Mouse (Mus musculus): ENCODE data around the gene Srgap1. TPM values are rescaled to one million over a fixed set of nuclear protein-coding genes. Genes with fewer than 3 reads are reported as not detected.

Gene Srgap1
- 3.4 and 4.3 TPM in 2 replicates for polyA plus RNA-seq (2012; rRNA removed)

DNA sequence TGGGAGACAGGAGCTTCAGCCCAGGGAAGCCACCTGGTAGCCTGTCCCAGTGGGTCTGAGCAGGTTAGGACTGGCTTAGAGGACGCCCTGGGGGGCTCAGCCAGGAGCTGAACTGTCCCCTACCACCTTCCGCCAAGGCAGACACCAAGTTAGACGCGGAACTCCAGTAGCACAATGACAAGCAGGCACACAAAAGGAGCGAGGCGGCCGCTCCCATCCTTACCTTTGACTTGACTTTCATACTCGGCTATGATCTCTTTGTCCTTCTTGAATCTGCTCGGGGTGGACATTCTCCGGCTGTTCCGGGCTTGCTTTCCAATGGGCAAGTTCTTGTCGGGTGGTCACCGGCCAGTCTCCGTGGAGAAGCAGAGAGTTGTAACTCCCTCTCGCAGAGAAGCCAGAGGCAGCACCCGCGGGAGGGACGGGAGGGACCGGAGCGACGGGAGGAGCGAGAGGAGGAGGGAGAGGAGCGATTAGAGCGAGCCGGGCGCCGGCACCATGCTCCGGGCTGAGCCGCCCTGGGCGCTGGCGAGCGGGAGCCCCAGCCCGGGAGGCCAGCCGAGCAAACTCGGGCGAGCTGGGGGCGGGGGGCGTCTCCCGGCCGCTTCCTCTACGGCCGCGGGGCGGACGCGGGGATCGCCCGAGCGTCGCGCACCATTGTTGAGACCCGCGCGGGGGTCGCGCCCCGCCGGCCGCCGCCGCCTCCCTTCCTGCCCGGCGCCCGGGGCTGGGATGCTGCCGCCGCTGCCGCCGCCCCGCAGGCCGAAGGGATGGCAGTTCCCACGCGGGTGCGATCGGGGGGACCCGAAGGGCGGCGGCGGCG is at the start of gene Srgap1:
TSS of gene Srgap1 (minus strand) at position 412 of the 823 bp plus-strand sequence.
- DNase-seq (ENCODE audit: low read depth), result no peak

GRCm38 (mm10) chr10:122096462-122096979 is 49.4 kb upstream of the Srgap1 start:
- DNase-seq (ENCODE audit: low read depth), result no peak

DNA sequence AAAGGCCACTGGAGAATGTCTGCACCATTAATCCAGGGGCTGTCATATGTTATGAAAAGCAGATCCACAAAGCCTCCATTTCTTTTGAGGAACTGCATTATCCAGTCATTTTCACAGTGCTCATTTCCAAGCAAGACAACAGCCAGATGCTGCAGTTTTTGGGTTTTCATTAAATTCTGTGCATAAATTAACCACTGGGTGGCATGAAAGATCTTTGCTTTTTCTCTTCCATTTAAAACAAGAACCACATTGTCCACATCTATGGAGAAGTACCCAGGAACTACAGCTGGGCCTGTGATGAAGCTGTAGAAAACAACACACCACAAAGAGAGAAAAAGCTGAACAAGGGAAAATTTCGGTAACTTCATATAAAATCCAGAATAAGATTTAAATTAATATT is 43.4 kb upstream of the Srgap1 start:
- DNase-seq (ENCODE audit: low read depth), result no peak

GRCm38 (mm10) chr10:122081352-122081751 is 34.2 kb upstream of the Srgap1 start:
- DNase-seq (ENCODE audit: low read depth), result no peak

- DNase-seq (ENCODE audit: low read depth), result no peak
Measured at GRCm38 (mm10) chr10:122069153-122069552, 22.0 kb upstream of the Srgap1 start.

- no peak for DNase-seq (ENCODE audit: low read depth)
Measured at GRCm38 (mm10) chr10:122055826-122056225, 8.7 kb upstream of the Srgap1 start.

DNA sequence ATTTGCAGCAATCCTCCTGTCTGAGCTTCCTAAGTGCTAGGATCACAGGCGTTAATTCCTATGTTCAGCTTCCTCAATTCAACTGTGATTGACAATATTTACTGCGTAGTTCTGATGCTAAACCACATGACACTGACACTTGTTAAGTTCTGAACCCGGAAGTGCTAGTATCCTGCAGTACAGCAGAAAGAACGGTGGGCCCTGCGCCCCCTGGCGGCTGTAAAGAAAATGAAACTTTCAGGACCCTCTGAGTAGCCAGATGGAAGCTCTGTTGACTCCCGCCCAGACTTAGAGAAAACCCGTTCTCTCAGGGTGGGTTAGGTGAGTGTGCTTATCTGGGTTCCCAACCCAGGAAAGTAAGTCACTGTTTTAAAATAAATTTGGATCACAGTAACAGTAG is 7.4 kb upstream of the Srgap1 start:
- no peak for DNase-seq (ENCODE audit: low read depth)

DNA sequence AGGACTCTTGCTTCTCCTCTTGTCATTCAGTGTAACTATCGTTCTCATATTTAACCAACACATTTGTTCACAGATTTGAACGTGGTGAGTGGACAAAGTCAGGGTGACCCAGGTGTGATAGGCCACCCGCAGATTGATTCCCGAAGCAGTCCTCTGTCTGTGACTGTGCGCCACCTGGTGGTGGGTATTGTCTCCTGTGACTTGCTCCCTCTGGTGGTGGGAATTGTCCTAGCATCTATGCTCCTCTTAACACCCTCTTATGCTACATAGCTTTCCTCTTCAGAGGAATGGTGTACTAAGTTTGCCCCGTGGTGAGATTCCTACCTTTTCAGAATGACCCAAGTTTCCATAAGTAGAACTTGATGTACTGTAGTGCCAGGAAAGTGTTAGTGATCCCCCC is 4.7 kb upstream of the Srgap1 start:
- DNase-seq (ENCODE audit: low read depth), result no peak

DNA sequence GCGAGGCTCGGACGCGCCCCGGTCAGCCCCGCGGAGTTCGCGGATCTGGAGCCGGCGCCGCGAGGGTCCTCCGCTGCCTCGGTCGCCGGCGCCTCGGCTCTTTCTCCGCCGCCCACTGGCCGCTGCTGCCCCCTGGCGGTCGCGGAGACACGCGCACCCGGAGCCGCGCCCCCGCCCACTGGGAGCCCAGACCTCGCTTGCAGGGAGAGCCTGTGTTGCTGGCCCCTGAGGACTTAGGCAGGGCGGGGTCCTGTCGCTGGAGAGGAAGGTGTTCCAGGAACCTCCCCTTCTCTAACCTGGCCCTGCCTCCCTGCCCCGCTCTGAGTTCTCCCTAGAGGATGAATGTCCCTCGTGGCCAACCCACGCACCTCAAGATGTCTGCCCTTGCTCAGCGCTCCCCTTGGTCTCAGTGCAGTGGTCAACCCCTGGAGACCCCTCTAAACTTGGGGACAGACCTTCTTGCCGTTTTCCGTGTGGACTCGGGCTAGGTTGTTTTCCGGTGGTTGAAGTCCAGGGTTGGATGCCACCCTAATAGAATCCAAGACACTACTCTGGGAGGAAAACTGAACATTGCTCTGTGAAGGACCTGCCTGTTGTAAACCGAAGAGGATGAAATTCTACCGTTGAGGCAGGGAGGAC is 731 bp upstream of the Srgap1 start:
- no peak for DNase-seq (ENCODE audit: low read depth)

DNA sequence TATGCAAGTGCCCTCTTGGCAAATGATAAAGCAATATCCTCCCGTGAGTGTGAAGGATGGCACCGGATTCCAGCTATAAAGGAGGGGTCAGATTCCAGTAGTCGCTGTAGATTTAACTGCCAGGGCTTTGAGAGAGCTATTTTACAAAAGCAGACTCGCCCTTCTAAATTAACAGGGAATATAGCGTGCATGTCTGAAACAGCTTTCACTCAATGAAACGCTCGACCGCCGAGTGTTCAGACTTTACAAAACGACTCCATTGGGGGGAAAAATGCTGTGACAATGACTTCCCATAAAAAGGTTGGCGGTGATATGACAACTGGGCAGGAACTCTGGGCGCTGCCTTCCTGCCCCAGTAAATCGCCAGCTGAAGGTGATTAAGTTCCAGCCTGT is 608 bp downstream of the Srgap1 start:
- DNase-seq (ENCODE audit: low read depth), result no peak

DNA sequence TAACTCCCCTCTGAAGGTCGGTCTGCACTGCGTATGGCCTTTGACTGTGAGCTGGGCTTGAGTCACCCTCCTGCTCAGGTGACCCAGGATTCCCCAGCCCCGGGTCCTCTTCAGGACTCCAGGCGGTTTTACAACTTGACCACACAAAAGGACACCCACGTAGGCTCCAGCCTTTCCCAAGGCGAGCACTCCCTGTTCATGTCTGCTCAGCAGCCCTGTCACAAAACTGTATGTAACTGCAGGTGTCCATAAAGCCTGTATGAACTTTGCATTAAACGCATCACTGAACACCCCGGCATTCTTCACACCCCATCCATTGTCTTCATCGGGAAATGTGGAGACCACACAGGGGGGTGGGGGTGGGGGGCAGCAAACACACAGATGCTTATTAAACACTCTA is 1.2 kb downstream of the Srgap1 start:
- no peak for DNase-seq (ENCODE audit: low read depth)

- DNase-seq (ENCODE audit: low read depth), result no peak
Measured at GRCm38 (mm10) chr10:122044926-122045325, 2.2 kb downstream of the Srgap1 start.

GRCm38 (mm10) chr10:122040372-122040771 is 6.7 kb downstream of the Srgap1 start:
- DNase-seq (ENCODE audit: low read depth), result no peak

DNA sequence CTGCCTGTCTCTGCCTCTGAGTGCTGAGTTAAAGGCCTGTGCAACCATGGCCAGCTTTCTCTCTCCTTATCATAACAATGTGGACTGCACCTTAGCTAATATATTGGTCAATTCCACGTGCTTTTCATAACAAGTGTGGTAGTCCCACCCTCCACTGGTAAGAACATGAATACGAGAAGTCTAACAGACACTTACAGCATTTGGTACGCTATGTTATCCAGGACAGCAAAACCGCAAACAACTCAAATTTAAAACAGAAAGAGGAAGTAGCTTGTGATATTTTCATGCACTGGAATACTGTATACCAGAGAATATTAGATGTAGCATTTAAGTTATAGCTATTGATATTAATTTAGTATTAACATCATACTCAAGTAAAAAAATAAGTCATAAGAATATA is 7.5 kb downstream of the Srgap1 start:
- DNase-seq (ENCODE audit: low read depth), result no peak

- DNase-seq (ENCODE audit: low read depth), result no peak
Measured at GRCm38 (mm10) chr10:122038554-122038953, 8.6 kb downstream of the Srgap1 start.

DNA sequence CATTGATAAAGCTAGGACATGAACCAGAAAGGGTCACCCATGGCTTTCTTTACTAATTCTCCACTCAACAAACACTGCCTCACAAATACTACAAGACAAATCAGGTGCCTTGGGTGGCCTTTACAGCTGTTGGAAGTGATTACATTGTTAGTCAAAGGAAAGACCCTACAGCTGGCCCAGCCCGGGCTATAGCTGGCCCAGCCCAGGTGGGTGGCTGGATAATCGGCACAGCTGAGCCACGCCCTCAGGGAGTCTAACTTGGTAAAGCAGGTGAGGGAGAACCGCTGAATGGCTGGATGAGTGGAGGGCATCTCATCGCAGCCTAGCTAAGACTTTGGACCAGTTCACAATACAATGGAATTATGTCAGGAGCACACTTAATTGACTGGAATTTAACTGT is 13.8 kb downstream of the Srgap1 start:
- DNase-seq (ENCODE audit: low read depth), result no peak

GRCm38 (mm10) chr10:122030420-122030819 is 16.7 kb downstream of the Srgap1 start:
- DNase-seq (ENCODE audit: low read depth), result no peak

GRCm38 (mm10) chr10:122029738-122030137 is 17.4 kb downstream of the Srgap1 start:
- no peak for DNase-seq (ENCODE audit: low read depth)

- DNase-seq (ENCODE audit: low read depth), result no peak
Measured at GRCm38 (mm10) chr10:122025198-122025597, 21.9 kb downstream of the Srgap1 start.

GRCm38 (mm10) chr10:122020906-122021305 is 26.2 kb downstream of the Srgap1 start:
- DNase-seq (ENCODE audit: low read depth), result no peak

- DNase-seq (ENCODE audit: low read depth), result no peak
Measured at GRCm38 (mm10) chr10:122020255-122020654, 26.9 kb downstream of the Srgap1 start.

DNA sequence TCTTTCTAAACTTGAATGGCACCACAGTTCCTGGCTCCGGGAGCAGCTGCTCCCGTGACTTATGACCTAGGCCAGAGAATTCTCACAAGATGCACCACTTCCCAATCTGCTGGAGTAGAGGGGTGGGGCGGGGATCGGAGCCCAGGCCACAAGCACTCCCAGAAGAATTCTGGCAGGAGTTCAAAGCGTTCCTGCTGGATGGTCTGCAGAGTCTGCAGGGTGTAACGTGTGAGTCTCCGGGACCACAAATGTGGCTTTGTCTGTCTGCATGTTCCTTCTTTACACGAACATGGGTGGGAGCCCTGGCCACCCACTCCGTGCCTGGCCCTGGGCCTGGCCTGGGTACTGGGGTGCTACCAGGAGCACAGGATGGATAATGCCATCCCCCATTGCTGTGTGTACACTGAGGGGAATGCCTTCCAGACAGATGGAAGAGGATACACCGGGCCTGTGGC is 28.5 kb downstream of the Srgap1 start:
- no peak for DNase-seq (ENCODE audit: low read depth)

GRCm38 (mm10) chr10:122017743-122018142 is 29.4 kb downstream of the Srgap1 start:
- no peak for DNase-seq (ENCODE audit: low read depth)
